Mouse (Mus musculus) CH12F3 (cell line): Measurements from ENCODE around the gene Creb5.

Experiments
- in situ Hi-C: fragments of 300-500 bp; cut with MboI; formaldehyde crosslinking; loops from 2 replicates; pipeline ENCODE4 v1.14.3; 2020; ENCODE audit warnings: low sequenced_read_pairs

Creb5 gene

GRCm38 (mm10) chr6:53583234-53583875 lies 296.3 kb downstream of the Creb5 start:
- in situ Hi-C loops = no loop called here

GRCm38 (mm10) chr6:53584718-53585405 lies 297.8 kb downstream of the Creb5 start:
- in situ Hi-C loops = no loop called here

DNA sequence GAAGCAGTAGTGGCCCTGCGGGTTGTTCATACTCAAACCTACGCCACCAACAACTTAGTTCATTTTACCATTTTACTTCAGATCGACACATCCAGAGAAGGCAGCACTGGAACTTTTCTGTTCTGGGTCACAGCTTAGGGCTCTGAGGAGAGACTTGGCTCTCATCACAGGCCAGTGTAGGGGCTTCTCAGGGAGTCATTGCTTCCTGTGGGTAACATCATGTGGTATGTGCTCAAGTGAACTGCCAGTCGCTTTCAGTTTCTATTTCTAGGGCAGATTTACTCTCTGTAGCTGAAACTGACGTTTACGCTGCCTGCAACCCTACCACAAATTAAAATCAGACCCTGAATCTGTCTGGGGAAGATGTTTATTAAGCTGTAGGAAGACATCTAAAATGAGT lies 302.7 kb downstream of the Creb5 start:
- in situ Hi-C loops = no loop called here

- in situ Hi-C loops = no loop called here
These were observed 305.2 kb downstream of the Creb5 start for GRCm38 (mm10) chr6:53592230-53592629.

DNA sequence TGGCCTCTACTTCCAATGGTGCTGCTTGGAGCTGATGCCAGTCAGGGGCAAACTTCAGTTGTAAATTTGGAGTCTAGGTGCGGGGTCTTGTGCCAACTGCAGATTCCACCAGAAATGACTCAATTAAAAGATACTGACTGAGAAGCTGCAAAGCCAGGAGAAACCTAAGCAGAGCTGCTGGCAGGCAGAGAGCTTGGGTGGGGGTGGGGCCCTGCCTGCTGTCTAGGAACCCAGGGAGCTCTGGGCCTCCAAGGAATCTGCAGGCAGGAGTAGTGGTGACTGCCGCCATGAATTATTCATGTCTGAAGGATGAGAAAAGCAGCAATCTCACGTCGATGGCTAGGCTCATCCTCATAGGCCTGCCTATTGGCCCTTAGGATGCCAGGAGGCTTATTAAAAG lies 306.5 kb downstream of the Creb5 start:
- in situ Hi-C loops = no loop called here

GRCm38 (mm10) chr6:53594316-53594715 lies 307.2 kb downstream of the Creb5 start:
- in situ Hi-C loops = no loop called here

DNA sequence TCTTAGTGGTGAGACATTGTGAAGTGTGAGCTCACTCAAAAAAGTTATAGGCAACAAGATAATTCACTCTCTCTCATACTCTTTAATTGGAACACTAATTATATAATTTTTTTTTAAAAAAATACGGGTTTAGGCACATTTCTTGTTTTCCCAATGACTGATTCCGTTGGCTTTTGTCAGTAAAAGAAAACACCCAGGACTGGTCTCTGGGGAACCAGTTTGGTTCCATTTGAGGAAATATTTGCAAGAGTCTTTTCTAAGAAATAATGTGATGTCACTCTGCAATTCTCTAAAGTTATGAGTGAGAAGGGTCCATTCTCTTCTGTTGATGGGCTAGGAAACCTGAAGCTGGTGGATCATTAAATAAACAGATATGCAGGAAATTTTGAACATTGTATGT lies 309.3 kb downstream of the Creb5 start:
- in situ Hi-C loops = no loop called here

GRCm38 (mm10) chr6:53603041-53603440 lies 316.0 kb downstream of the Creb5 start:
- in situ Hi-C loops = no loop called here

DNA sequence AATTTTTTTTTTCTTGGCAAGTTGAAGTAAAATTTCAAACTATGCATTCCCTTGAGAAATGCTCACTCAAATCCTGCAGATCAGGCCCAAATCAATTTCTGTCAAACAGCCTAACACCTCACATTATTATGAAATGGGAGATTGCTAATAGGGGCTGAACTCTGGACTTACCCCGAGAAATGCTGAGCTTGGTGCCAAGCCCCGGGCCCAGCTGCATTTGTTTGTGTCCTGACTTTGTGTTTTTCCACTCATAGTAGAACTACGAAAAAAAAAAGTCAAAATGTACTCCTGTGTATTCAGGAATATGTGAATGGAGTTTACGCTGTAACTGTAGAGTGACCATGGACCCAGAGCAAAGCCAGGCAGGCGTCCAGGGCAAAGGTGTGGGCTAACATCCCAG lies 316.6 kb downstream of the Creb5 start:
- in situ Hi-C loops = no loop called here

DNA sequence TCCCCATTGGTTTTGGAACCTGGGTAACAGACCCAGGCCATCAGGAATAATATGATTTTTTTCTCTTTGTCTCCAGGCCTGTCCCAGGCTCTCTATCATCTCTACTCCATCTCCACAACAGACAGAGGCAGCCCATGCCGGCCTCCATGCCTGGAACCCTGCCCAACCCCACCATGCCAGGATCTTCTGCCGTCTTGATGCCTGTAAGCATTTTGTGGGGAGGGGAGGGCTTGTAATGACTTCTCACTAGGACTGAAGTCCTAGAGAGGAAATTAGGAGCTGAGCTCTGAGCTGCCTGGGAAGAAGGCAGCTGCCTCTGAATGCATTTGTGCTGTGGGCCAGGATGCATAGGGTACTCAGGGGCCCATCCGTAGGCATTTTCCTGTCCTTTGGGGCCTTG lies 317.3 kb downstream of the Creb5 start:
- in situ Hi-C loops = no loop called here

DNA sequence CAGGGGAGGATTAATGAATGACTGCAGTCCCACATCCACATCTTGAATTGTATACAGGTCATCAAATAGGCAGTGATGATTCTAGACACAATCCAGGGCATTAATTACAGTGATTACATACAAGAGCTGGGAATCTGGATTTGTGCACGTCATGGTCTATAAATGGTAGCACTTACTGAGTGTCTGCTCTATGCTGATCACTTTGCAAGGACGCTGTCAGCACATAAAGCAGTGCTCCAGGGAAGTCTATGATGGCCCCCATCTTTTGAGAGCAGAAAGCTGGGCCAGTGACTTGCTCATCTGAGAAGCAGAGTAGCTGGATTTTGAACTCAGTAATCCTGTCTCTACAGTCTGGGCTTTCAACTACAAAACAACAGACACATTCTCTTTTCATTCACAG lies 318.1 kb downstream of the Creb5 start:
- in situ Hi-C loops = no loop called here

DNA sequence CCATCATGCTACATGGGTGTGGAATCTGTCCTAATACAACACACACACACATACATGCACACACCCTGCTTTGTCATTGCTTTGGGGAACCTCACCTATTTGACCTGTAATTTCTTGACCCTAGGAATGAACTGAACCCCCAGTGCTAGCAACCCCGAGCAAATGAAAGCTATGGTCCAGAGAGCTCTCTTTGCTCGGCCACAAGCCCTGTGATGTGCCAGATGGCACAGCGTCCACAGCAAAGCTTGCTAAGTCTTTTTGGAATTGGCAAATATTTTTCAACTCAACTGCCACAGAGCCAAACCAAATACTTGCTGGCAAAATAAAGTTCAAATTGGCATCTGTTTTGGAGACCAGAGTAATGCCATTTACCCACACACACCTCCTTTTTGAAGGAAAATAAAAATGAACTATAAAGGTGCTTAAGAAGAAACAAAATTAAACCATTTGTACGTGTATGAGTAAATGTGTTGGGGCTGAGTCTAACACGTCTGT lies 324.4 kb downstream of the Creb5 start:
- in situ Hi-C loops = no loop called here

DNA sequence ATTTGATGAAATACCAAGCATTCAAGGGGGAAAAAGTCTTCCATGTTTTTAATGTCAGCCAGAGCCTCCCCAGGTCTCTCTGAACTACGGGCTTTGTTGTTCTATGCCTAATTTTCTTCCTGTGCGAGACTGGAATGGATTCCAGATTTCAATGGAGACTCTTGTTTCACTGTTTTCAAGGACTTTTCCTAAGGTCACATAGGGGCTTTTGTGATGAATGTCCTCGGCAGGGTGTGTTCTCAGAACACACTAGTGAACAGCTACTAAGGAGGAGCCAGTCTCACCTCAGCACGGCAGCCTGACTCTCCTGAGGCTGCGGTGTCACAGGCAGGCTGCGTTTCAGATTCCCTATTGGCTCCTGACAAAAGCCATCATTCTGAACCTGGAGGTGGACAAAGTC lies 325.6 kb downstream of the Creb5 start:
- in situ Hi-C loops = no loop called here

GRCm38 (mm10) chr6:53615440-53616211 lies 328.6 kb downstream of the Creb5 start:
- in situ Hi-C loops = no loop called here

DNA sequence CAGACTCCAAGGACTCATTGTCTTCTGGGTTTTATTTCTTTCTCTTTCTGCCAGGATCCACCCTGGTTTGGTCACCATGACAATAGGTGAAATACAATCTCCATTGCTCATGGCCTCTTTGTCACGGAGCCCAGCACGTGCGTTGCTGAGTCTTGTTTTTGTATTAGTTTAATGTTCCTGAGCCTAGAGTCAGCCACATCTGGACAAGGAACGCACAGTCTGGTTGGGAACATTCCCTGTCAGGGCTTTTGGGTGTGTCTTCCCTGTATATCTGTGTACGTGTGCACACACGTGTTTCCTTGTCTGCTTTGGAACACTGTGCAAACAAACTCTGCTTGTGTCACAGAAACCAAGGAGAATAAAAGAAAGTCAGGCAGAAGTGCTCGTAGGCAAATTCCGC lies 331.1 kb downstream of the Creb5 start:
- in situ Hi-C loops = no loop called here

- in situ Hi-C loops = no loop called here
These were observed 332.6 kb downstream of the Creb5 start for GRCm38 (mm10) chr6:53619676-53620075.

DNA sequence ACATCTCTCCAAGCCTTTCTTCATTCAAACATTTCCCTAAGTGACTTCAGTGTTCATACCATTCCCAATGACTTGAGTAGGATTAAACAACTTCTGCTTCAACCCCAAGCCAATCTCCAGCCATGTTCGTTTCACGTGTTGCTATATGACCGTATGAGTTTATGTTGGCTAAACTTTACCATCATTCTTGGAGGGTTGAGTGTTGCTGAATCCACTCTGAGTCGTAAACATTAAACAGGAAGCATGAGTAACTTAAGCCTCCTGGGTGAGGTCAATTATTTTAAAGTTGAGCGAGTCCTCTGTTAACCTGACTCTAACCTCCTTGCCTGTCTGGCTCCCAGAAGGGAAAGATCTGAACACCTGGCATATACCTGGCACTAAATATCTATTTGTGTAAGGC lies 334.2 kb downstream of the Creb5 start:
- in situ Hi-C loops = no loop called here

DNA sequence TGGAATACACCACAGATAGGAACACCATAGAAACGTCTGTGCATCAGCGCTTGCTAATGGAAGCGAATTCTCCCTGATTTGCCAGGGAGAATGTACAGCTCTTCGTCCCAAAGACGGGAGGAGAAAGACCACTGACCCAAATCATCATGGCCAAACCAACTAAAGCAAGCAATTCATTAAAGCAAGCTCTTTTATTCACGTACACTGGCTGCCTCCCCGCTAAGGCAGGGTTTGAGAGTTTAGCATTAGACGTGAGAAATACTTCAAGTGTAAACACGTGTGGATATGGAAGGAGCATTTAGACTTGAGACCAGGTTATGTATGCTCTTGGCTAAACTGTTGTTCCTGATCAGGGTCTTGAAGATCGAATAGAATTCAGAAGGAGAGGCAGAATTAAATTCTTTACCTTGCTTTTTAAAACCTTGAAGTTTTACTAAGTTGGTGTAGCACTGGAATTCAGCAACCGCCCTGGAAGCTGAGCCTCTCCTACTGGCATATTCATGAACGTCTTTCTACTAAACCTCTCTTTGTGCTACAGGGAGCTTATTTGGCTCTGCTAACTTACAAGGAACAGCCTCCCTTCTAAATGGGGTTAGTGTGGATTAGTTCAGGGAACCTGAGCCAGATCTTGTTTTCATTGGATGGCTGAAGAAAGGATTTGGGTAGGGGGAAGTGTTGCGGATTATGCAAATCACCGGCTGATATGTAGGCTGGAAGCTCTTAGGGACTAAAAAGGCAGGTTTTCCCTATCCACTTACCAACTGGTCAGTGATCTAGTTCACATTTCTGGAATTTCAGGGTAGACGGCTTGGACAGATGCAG lies 337.6 kb downstream of the Creb5 start:
- in situ Hi-C loops = no loop called here

- in situ Hi-C loops = no loop called here
These were observed 339.0 kb downstream of the Creb5 start for GRCm38 (mm10) chr6:53626044-53626443.

- in situ Hi-C loops = no loop called here
These were observed 341.6 kb downstream of the Creb5 start for GRCm38 (mm10) chr6:53628714-53629113.

DNA sequence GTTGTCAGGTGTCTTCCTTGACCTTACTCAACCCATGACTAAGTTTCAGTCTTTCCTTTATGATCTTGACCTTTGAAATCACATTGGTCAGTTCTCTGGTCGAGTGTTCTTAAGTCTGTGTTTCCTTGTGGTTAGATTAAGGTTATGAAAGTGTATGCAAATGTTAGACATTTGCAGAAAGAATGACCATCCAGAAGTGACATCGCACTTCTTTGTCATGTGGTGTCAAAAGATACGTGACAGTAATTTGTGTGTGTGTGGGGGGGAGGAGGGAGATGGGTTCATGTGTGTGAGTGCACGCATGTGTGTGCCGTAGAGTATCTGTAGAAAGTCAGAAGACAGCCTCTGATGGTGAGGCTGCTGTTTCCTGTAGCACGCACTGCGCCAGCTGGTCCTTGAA lies 348.4 kb downstream of the Creb5 start:
- in situ Hi-C loops = no loop called here
